Mouse (Mus musculus): Measurements from ENCODE around the gene Sorcs2.

DNA sequence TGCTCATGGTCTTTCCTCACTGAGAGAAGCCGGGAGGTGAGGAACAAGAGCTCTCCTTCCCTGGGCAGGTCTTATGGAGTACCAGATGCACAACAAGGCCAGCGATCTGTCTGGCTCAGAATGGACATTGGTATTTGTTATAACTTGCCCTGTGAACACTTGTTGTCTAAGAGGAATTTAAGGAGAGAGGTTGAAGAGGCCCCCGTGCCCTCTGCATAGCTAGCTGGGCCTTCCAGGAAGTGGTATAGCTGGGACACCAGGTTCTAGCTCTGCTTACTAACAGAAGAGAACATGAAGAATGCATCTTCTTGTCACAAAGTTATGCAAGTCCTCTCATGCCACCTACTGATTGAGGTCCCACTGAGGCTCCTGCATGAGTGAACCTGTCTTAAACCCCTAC is 149.9 kb downstream of the Sorcs2 start:
- TF ChIP-seq CTCF (IDR thresholded peaks at IDR 0.05; ENCODE audit: insufficient read depth, low read depth, low read length) (no peak), POLR2A (IDR thresholded peaks at IDR 0.05; ENCODE audit: insufficient read depth, low read depth, low read length) (no peak)

All from olfactory bulb, adult 2 months (tissue).